Mouse (Mus musculus): ENCODE data around the gene Ppp1r35.

Ppp1r35 gene

DNA sequence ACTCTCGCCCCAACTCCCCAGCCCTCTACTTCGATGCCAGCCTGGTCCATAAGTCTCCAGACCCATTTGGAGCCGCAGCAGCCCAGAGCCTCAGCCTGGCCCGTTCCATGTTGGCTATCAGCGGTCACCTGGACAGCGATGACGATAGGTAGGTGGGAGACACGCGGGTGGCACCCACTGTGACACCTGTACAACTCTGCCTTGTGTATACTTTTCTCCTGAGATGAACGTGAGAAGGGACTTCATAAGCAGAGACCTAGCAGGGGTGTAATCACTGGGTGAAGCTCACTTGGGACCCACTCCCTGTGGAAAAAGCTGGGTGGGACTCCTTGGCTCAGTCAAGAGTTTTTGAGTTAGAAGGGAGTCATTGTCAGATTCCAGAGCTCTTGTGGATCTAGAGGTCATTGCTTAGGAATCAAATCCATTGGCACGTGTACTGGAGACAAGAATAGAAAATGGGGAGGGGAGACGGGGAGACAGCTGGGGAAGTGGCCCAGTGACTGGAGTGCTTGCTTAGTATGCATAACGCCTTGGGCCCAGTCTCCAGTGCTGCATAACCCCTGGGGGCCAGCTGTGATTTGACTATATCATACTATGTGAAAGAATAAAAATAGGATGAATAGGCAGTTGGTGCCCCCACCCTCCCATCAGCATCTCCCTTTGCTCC lies 27.3 kb upstream of the Ppp1r35 start:
- DNase-seq (ENCODE audit: low spot score), result no peak

DNA sequence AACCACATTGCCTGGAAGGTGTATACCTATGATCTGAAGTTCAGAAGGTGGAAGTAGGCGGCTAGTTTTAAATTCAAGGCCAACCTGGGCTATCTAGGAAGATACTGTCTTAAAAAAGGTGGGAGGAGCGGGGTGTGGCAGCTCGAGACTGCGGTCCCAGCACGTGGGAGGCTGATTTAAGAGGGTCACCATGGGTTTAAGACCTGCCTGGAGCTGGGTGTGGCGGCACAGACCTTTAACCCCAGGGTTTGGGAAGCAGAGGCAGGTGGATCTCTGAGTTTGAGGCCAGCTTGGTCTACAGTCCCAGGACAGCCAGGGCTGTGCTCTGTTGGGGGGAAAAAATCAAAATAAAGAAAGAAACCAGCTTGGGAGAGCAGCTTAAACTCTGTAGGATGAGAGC lies 26.7 kb upstream of the Ppp1r35 start:
- no peak for DNase-seq (ENCODE audit: low spot score)

DNA sequence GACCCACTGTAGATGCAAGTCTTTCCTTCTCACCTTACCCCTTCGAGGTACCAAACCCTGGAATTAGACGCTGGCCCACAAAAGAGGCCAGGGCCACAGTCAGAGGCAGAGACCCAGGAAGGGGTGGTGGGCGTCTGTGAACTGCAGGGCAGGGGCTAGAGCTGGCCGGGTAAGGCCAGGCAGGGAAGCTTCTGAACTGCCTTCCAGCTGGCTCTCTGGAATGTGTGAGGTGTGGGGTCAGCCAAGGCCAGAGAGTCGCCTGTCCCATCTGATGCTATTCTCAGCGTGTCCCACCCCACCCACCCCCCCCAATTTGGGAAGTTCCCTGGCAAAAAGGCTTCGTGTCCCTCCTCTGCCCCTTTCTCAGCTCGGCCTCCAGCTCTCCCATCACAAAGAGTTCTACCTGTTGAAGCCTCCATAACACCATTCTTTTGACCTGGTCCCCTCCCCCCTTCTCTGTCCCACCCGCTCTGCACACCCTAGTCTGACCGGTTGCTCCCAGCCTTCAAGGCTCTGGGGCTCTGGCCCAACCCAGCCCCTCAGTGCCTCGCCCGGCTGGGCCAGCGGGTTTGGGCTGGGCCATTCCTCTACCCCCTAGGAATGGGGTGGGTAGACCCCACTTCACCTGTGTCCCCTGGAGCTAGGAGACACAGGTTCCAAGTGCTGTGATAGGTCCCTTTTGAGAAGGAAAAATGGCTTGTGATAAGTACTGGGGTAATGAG lies 25.4 kb upstream of the Ppp1r35 start:
- no peak for DNase-seq (ENCODE audit: low spot score)

DNA sequence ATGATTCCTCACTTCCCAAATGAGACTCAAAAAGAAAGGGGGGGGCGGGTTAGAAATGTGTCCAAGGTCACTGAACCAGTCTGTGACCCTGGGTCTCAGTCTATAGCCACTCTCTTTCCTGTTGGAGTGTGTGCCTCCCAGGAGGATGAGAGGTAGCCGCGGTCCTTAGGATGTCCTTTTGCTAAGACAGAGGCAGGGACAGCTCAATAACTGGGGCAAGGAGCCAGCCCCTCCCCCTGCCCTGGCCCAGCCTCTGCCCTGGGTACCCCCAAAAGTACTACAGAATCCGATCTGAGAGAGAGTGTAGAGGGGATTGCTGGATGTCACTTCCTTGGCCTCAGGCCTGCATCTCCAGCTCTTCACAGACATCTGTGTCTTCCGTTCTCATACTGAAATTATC lies 23.2 kb upstream of the Ppp1r35 start:
- no peak for DNase-seq (ENCODE audit: low spot score)

DNA sequence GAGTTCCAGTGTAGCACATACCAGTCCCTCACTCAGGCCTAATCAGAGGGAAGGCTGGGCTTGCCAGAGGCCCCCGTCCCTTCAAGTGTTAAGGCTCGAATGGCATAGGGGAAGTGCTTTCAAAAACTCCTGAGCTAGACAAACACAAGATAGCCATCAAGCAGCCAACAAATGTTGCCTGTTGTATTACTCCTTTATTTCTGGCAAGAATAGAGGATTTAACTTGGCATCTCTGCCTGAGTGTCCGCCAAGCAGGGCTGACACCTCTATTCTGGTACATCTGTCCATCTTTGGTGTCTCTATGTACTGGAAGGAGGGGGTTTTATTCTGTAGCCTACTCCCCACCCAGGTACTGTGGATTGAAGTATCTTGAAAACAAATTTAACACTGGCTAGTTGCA lies 22.5 kb upstream of the Ppp1r35 start:
- DNase-seq (ENCODE audit: low spot score), result no peak

DNA sequence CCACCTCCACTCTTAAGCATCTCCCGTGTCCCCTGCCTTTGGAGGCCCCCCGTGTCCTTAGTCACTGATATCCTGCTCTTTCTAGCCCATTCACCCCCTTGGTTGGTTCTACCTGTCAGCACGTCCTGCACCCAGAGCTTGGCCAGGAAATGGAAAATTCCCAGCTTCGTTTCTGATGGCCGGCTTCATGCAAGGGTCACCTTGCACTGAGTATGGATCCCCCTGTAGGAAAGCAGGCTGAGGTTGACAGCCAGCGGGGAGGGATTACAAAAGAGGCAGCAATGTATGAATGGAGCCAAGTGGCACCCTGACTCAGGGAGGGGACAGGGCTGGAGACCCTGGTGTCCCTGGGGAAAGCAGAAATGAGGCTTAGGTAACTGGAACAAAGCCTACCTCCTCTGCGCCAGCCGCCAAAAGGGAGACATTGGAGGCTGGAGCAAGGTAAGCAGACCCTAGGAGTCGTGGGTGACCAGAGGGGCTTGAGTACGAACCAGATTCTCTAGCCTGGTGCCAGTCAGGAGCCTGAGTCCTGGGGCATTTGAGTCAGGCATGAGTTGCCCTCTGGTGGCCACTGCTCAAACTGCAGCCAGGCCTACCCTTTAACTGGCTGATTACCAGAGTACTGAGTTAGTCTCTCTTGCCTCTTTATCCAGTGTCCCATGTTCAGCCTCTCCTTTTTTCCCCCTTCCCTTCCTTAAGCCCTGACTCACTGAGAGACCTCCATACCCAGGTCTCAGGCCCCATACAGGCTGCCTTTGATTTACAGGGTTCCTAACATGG lies 21.6 kb upstream of the Ppp1r35 start:
- peak; percentile 81 for DNase-seq (ENCODE audit: low spot score)

DNA sequence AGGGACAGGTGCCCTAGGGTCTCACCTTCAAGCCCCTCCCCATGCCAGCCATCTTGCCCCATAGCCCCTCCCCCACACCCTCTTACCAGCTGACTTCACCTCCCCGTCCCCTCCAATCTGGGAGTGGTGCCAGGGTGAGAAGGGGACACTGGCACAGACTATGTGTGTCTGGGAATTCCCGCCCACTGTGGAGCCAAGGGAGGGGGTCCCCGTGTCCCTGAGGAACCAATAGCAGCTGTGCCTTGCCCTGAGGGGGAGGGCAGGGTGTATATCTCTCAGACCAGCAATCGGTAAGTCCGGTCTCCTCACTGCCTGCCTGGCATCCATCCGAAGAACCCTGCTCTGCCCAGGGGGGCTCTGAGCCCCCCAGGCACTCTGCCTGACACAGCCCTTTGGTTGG lies 20.8 kb upstream of the Ppp1r35 start:
- DNase-seq (ENCODE audit: low spot score), result peak; percentile 23

DNA sequence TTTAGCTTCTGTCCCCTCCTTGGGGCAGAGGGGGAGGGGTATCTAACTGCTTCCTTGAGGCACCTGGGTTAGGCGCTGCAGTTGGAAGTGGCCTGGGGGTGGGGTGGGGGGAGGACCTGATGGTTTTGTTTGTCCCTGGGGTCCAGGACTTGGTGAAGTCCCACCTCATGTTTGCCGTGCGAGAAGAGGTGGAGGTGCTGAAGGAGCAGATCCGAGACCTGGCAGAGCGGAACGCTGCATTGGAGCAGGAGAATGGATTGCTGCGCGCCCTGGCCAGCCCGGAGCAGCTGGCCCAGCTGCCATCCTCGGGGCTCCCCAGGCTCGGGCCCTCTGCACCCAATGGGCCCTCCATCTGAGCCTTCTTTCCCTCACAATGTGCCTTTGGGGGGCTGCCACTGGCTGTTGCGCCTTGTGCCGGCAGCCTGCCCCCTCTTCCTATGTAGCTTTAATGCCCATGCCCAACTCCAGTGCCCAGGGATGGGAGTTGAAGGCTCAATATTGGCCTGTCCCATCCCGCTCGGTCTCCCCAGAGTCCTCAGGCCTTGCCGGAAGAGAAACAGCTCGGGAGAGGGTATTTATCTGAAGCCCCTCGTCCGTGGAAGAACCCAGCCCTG lies 19.6 kb upstream of the Ppp1r35 start:
- DNase-seq (ENCODE audit: low spot score), result no peak

DNA sequence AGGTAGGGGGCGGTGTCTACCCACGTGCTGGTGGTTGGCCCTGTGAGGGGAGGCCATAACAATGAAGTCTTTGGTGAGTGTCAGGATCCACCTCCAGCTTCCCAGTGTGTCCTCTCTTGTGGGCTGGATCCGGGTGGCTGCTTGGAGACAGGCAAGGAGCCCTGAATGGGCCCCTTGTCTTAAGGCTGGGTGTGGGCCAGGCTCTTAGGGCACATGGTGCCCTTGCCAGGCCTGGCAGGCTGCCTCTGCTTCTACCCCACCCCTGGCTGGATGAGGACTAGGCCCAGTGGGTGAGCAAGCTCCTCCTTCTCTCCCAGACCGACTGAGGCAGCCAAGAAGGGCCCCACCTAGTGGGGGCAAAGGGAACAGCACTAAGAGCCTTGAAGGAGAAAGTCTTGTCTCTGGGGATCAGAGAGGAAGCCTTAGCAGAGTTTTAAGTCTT lies 18.7 kb upstream of the Ppp1r35 start:
- DNase-seq (ENCODE audit: low spot score), result peak; percentile 86

DNA sequence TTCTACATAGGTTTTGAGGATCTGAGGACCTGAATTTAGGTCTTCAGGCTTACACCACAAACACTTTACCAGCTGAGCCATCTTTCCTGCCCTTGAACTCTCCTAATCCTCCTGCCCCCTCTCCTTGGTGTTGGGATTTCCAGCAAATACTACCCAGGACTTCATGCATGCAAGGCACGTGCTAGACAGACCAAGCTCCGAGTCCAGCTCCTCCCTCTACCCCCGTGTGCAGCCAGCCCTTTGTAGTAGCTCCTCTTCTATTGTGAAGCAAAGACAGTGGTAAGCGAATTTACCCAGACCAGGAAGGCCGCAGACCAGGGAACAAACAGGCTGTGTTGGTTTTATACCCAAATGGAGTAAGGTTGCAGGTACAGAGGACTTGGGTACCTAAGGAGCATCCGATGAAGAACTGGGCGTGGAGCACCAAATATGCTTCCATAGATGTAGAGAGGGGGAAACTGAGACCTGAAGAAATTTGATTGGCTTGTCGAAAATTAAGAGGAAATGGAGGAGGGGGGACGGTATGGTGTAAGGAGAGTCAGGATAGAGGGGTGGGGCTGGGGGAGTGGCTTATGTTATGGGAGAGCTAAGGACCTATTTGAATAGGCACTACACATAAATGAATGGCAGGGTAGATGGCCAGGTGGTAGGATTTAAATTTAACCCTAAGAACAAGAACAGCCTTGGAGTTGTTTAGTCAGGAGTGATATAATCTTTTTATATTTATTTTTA lies 13.9 kb upstream of the Ppp1r35 start:
- no peak for DNase-seq (ENCODE audit: low spot score)

DNA sequence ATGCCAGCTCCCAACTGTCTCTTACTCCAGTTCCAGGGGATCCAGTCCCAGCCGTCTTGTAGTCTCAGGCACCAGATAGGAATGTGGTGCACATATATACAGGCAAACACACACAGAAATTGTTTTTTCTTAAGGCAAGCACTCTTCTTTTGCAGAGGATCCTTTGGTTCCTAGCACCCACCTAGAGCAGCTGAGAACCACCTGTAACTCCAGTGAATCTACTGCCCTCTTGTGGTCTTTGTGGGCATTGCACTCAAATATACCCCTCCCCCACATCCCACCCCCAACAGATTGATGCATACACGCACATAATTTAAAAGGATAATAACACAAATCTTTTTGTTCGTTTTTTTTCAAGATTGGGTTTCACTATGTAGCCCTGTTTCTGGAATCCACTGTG lies 12.4 kb upstream of the Ppp1r35 start:
- no peak for DNase-seq (ENCODE audit: low spot score)

DNA sequence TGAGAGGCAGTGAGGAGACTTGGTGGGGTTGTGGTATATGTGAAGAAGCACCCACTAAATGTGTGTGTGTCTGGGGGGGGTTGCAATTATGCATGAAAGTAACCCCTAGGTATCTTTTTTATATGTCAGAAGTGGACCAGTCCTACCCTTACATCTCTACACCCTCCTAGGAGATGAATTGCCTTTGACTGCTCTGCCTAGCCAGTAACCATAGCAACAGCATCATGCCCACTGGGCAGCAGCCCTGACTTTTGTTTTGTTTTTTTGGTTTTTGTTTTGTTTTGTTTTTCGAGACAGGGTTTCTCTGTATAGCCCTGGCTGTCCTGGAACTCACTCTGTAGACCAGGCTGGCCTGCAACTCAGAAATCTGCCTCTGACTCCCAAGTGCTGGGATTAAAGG lies 10.2 kb upstream of the Ppp1r35 start:
- no peak for DNase-seq (ENCODE audit: low spot score)

DNA sequence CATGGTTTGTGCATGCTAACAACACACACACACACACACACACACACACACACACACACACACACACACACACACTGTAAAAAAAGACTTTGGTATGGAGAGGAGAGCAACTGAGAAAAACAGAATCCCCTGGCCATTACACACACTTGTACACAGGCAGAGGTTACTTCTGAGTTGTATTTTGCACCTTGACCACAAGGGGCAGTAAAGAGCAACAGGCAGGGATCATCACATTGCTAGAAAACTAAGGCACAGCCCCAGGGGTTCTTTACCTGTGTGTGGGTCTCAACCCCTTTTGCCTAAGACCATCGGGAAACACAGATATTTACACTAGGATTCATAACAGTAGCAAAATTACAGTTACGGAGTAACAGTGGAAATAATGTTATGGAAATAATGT lies 7.9 kb upstream of the Ppp1r35 start:
- no peak for DNase-seq (ENCODE audit: low spot score)

DNA sequence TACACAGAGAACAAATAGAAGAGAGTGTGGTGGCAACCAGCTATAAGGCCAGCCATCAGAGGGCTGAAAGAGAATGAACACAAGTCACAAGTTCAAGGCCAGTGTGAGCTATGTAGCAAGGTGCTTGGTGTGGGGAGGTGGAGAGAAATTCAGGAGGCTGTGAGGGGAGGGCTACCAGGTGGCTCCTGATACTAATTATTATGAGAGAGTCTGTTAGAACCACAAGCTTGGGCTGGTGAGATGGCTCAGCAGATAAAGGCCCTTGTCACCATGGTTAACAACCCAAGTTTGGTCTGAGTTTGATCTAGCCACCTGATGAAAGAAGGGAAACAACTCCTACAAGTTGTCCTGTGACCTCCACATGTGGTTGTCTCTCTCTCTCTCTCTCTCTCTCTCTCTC lies 5.9 kb upstream of the Ppp1r35 start:
- DNase-seq (ENCODE audit: low spot score), result no peak

DNA sequence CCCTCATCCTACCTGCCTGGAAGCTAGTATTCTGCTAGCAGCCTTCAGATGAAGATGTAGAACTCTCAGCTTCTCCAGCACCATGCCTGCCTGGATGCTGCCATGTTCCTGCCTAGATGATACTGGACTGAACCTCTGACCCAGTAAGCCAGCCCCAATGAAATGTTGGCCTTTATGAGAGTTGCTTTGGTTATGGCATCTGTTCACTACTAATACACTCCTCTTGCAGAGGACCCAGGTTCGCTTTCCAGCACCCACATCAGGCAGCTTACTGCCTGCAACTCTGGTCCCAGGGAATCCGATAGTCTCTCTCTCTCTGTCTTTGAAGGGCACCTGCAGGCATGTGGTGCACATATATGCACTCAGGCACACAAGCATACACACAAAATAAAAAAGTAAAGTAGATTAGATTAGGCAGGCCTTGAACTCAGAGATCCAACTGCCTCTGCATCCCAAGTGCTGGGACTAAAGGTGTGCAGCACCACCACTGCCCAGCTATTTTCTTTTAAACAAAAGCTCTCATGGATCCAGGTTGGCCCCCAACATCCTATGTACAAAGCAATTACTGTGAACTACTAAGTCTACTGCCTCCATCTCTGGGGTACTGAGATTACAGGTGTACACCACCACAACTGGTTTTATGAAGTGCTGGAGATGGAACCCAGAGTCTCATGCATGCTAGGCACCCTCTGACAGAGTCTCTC lies 2.9 kb upstream of the Ppp1r35 start:
- DNase-seq (ENCODE audit: low spot score), result no peak

DNA sequence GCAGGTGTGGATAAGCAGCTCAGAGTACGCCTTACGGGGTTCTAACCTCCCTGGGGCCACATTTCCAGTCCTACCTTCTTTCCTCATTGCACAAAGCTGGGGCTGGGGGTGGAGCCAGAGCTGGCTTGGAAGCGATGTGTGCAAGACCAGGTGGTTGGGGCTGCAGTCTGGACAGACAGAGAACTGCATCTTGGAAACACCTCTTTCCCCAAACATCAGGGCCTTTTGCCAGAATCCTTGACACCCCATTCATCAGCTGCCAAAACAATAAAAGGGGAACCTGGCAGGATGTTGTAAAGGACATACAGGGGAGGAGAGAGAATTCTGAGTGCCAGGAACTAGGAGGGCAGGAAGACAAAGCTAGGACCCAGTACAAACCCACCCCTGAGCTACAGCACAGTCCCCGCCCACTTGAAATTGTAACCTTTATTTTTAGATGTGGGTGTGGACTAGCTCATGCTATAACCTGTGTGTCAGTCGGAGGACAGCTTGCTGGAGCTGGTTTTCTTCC lies 2.2 kb upstream of the Ppp1r35 start:
- peak; percentile 39 for DNase-seq (ENCODE audit: low spot score)

DNA sequence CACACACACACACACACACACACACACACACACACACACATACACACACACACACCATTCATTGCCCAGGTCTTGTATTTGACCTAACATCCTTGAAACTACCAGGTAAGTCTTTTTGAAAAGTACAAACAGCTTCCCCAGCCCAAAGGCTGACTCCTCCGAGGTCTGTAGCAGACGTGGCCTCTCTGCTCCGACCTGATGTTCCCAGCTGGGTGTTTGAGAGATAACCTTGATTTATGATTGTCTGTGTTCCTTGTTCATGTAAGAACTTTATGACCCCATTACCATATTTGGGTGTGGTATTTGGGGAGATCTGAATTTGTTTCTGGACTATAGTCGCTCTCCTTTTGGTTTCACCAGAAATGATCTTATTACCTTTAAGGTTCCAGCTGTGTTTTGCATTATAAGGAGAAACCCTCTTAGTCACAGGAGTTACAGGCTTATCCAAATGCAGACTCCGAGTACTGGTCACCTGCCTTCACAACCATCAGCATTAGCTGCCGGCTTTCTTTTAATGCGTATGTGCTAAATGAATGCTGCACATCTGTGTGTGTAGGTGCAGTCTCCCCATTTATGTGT lies 1.3 kb upstream of the Ppp1r35 start:
- DNase-seq (ENCODE audit: low spot score), result no peak

DNA sequence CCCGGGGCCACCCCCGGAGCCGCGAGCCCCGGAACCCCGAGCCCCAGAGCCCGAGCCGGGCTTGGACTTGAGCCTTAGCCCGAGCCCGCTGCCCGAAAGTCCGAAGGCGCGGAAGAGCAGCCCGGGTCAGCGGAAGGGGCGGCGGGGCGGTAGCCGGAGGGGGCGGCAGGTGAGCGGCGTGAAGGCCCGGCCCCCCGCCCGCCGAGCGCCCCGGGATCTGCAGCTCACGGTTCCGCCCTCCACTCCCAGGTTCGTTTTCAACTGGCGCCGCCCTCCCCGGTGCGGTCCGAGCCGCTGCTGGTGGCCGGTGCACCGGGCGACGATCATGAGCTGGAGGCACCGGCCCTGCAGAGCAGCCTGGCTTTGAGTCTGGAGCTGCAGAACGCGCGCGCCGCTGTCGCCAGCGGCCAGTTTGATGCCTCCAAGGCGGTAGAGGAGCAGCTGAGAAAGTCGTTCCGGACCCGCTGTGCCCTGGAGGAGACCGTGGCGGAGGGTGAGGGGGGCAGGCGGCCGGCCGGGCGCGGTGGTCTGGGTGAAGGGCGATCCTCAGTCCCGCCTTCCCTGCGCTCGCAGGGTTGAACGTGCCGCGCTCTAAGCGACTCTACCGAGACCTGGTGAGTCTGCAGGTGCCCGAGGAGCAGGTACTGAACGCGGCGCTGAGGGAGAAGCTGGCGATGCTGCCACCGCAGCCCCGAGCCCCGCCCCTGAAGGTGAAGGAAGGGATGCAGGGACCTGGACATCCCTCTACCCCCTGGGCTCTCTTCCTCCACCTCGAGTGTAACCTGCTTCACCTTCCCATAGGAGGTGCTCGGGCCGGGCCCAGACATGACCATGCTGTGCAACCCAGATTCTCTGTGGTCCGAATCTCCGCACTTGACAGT lies 644 bp downstream of the Ppp1r35 start:
- peak; percentile 26 for DNase-seq (ENCODE audit: low spot score)

DNA sequence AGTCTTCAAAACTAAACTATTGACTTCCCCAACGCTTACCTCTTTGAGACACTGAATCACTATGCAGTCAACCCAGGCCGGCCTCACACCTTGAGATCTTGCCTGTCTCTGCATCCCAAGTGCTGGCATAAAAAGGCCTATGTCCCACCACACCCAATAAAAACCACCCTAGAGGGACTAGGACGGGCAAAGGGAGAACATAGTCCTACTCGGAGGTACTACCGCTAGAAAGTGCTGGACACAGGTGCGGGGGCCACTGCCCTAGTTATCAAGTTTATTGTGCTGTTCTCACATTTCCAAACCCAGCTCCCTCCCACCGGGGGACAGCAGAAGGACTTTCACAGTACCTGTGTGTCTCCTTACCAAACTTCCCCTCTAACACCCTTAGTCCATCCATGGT lies 3.0 kb downstream of the Ppp1r35 start:
- DNase-seq (ENCODE audit: low spot score), result no peak

Measured in ovary, postnatal 36 days (tissue).